Comparison of ENCODE assay signal across 8 mouse cellular contexts in genomic region chr17:27317576-27318277, GRCm38 (mm10).
DNase-seq lines count a peak whose midpoint lies in the region; ATAC-seq and TF ChIP-seq lines count a peak whose summit lies in the region.

No protein-coding gene starts in this region.

- intact Hi-C loops in heart, postnatal 14 days (cut with DNase I): no loop called here

- peak; percentile 48 to 56 for DNase-seq in frontal cortex, postnatal 14 days (ENCODE audit: low spot score in 2 of 2)
- no peak for DNase-seq in frontal cortex, postnatal 25 days (ENCODE audit: low spot score in 2 of 2)
- DNase-seq in brain, embryonic 14.5 days (ENCODE audit: low read depth): peak; percentile 90
- DNase-seq in heart, postnatal 14 days: peak; percentile 66 to 79
- DNase-seq in kidney, postnatal 36 days: peak; percentile 99
- DNase-seq in testis, postnatal 14 days (ENCODE audit: low spot score): peak; percentile 67

- peak; percentile 37; the same call in 1 of the 2 replicates for ATAC-seq in megakaryocyte progenitor cell, adult 5-6 weeks (replicated peaks; ENCODE audit: poor library complexity)
- ATAC-seq in cerebellum, adult (ENCODE audit: insufficient number of reproducible peaks, low FRiP score, low TSS enrichment): no peak

- TF ChIP-seq CTCF in brain, embryonic 14.5 days (IDR thresholded peaks at IDR 0.05; ENCODE audit: borderline replicate concordance, extremely low read depth, insufficient read depth, insufficient read length): no peak

- no peak for TF ChIP-seq POLR2A in brain, embryonic 14.5 days (IDR thresholded peaks at IDR 0.05; ENCODE audit: borderline replicate concordance, extremely low read depth, insufficient read depth, insufficient read length, poor library complexity, severe bottlenecking)

Comparison
In these comparisons a context has a peak if more than half of its experiments do, and no peak if none do; other contexts are left out.
1. DNase-seq: peak in frontal cortex, postnatal 14 days (2 of 2), brain, embryonic 14.5 days (single experiment), heart, postnatal 14 days (2 of 2), kidney, postnatal 36 days (2 of 2) and testis, postnatal 14 days (single experiment); none in frontal cortex, postnatal 25 days (0 of 2).